In the genomic region with DNA sequence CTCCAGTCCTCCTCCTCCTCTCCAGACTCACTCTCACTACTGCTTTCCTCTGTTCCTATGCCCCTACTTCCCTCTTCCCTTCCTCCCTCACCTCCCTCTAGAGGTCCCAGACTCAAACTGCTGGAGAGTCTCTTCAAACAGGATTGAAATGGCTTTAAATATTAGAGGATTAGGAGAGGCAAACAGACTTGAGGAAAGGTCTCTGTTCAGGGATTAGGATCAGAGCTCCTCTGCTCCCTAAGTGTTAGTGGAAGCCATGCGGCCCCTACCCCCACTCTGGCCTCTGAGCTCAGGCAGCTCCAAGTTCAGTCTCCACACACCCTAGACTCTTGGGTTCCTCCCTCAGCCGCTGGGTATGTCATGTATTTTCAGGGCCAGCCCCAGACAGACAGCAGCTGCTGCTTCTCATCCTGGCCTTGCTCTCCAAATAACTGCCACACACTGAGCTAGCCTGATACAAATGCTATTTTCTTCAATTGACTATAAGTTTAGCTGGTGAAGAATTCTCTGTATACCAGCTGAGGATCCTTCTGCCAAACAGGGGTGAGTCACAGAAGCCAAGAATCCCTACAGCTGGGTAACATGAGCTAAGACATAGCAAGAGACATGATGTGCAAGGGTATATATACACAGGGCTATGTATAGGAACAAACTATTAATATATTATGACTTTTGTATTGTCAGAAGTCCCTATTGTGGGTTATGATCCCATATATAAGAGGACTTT, we compare ENCODE assay signal across 13 mouse cellular contexts. TPM values are rescaled to one million over a fixed set of nuclear protein-coding genes. Genes with fewer than 3 reads are reported as not detected.
A peak's percentile ranks its signal among the peaks of the same experiment; 100 is the strongest.
DNase-seq lines count a peak whose midpoint lies in the region; ATAC-seq and TF ChIP-seq lines count a peak whose summit lies in the region.
"Had no signal": no experiment of that assay in that cellular context is flagged by ENCODE, and none has a peak within 500 bp of the region (broad histone marks: within the 10 kb centered on the region; RNA-seq: fewer than 3 reads in every experiment).

No protein-coding gene starts in this region.

- intact Hi-C loops in heart, postnatal 14 days (cut with DNase I): no loop called here
- intact Hi-C loops in heart, adult 2 months (cut with DNase I): no loop called here

- no peak overlapping the region for H3K4me3 ChIP-seq in heart, adult 2 months
- no peak overlapping the region for H3K4me3 ChIP-seq in stomach, postnatal 0 days (ENCODE audit: low read depth, low read length)
- H3K4me3 ChIP-seq in hindbrain, embryonic 12.5 days: no peak overlapping the region
- H3K4me3 ChIP-seq: midbrain, embryonic 12.5 days had no signal

- H3K27ac ChIP-seq in heart, adult 2 months: no peak overlapping the region
- H3K27ac ChIP-seq in stomach, postnatal 0 days (replicated peaks): no peak overlapping the region
- H3K27ac ChIP-seq in hindbrain, embryonic 12.5 days: no peak overlapping the region
- H3K27ac ChIP-seq: hindbrain, embryonic 14.5 days; midbrain, embryonic 12.5 days had no signal

- no peak for TF ChIP-seq POLR2A in heart, adult 2 months (IDR thresholded peaks at IDR 0.05; ENCODE audit: insufficient read depth, low read depth, low read length)

- no peaks in the 10 kb centered on the region for H3K79me2 ChIP-seq in heart, adult 2 months (replicated peaks; ENCODE audit: control insufficient read depth, insufficient read depth, low read length)

- H3K4me1 ChIP-seq in heart, adult 2 months (ENCODE audit: control insufficient read depth, insufficient read depth, low read length): no peaks in the 10 kb centered on the region
- H3K4me1 ChIP-seq in stomach, postnatal 0 days (replicated peaks; ENCODE audit: control insufficient read depth, insufficient read depth): no peaks in the 10 kb centered on the region
- no peaks in the 10 kb centered on the region; the same call in 1 of the 2 replicates for H3K4me1 ChIP-seq in hindbrain, embryonic 12.5 days

- TF ChIP-seq EP300 in heart, adult 2 months (IDR thresholded peaks at IDR 0.05; ENCODE audit: insufficient read depth, low read depth, low read length): no peak
- TF ChIP-seq EP300 in stomach, postnatal 0 days (optimal IDR thresholded peaks at IDR 0.05): no peak

- no peaks in the 10 kb centered on the region for H3K27me3 ChIP-seq in heart, adult 2 months (ENCODE audit: control insufficient read depth, insufficient read depth, low read length)
- H3K27me3 ChIP-seq in stomach, postnatal 0 days (ENCODE audit: control insufficient read depth, insufficient read depth, low read length): no peaks in the 10 kb centered on the region
- H3K27me3 ChIP-seq in hindbrain, embryonic 12.5 days: no peaks in the 10 kb centered on the region

- no peak for TF ChIP-seq CTCF in heart, adult 2 months (IDR thresholded peaks at IDR 0.05)
- TF ChIP-seq CTCF in stomach, postnatal 0 days (IDR thresholded peaks at IDR 0.05; ENCODE audit: low read depth): no peak

- H3K9ac ChIP-seq in heart, adult 2 months (ENCODE audit: low read depth, low read length): no peak overlapping the region
- H3K9ac ChIP-seq in stomach, postnatal 0 days (ENCODE audit: low read length): no peak overlapping the region
- no peak overlapping the region for H3K9ac ChIP-seq in hindbrain, embryonic 12.5 days
- H3K9ac ChIP-seq: hindbrain, embryonic 14.5 days; liver, postnatal 0 days; midbrain, embryonic 12.5 days had no signal

- H3K9me3 ChIP-seq in stomach, postnatal 0 days (ENCODE audit: control insufficient read depth, low read length): no peaks in the 10 kb centered on the region
- no peaks in the 10 kb centered on the region for H3K9me3 ChIP-seq in hindbrain, embryonic 12.5 days (replicated peaks)
- H3K9me3 ChIP-seq: midbrain, embryonic 12.5 days had no signal

- H3K4me2 ChIP-seq in stomach, postnatal 0 days (replicated peaks; ENCODE audit: low read depth): no peak overlapping the region
- H3K4me2 ChIP-seq in hindbrain, embryonic 12.5 days (replicated peaks): no peak overlapping the region
- H3K4me2 ChIP-seq: hindbrain, embryonic 14.5 days; midbrain, embryonic 12.5 days had no signal

- peak; percentile 8 to 47 for DNase-seq in heart, postnatal 14 days
- DNase-seq in heart, adult 2 months: no peak
- peak; percentile 59 for DNase-seq in kidney, postnatal 4 days
- DNase-seq in kidney, postnatal 36 days: no peak
- peak; percentile 19 for DNase-seq in thymus, postnatal 4 days
- no peak for DNase-seq in thymus, adult 18-20 months
- DNase-seq in stomach, postnatal 0 days (ENCODE audit: low spot score): no peak
- DNase-seq: cerebellum, adult 2 months; liver, postnatal 0 days; thymus, postnatal 25 days had no signal

- peak; percentile 47; the same call in 1 of the 2 replicates for ATAC-seq in stomach, postnatal 0 days (ENCODE audit: low FRiP score, low TSS enrichment)
- no peak for ATAC-seq in hindbrain, embryonic 12.5 days (ENCODE audit: low FRiP score)
- ATAC-seq: liver, postnatal 0 days had no signal

- no peaks in the 10 kb centered on the region for H3K36me3 ChIP-seq in heart, adult 2 months (ENCODE audit: control insufficient read depth, insufficient read depth, low read length)
- H3K36me3 ChIP-seq in stomach, postnatal 0 days (ENCODE audit: control insufficient read depth, insufficient read depth, low read length): no peaks in the 10 kb centered on the region
- no peaks in the 10 kb centered on the region for H3K36me3 ChIP-seq in hindbrain, embryonic 12.5 days
- H3K36me3 ChIP-seq: midbrain, embryonic 12.5 days had no signal

- 50% methylated on average over 2 of the region's 2 CpGs for WGBS in heart, adult 2 months
- 22% methylated on average over 2 of the region's 2 CpGs for WGBS in stomach, postnatal 0 days
- 78% methylated on average over 2 of the region's 2 CpGs for WGBS in hindbrain, embryonic 12.5 days

RNA-seq across cellular contexts. Expression of gene Nxpe4, which starts 55.2 kb away (rescaled TPM):
- 10 to 100 TPM; 12.1 to 13.1 TPM for total RNA-seq in heart, postnatal 14 days (2021)
- 1 to 10 TPM; 6.5 to 7.8 TPM for total RNA-seq in heart, adult 2 months (2021)
- 2.9 and 9.4 TPM in 2 replicates for polyA plus RNA-seq in heart, adult 2 months (2012; rRNA removed)
- 3.5 and 3.6 TPM in 2 replicates for polyA plus RNA-seq in stomach, postnatal 0 days (2015; fragmentation: Nextera tagmentation; extraction: Ambion mirVana)
- polyA plus RNA-seq in hindbrain, embryonic 12.5 days (2016; fragmentation: Nextera tagmentation; extraction: Ambion mirVana): 7.7 and 8.1 TPM in 2 replicates

Comparison
In these comparisons a context has a peak if more than half of its experiments do, and no peak if none do; other contexts are left out.
1. DNase-seq: peak in heart, postnatal 14 days (2 of 2), kidney, postnatal 4 days (2 of 2) and thymus, postnatal 4 days (single experiment); none in heart, adult 2 months (0 of 2), kidney, postnatal 36 days (0 of 2), thymus, adult 18-20 months (0 of 2) and stomach, postnatal 0 days (single experiment).